Mouse (Mus musculus) embryonic stem cell, embryonic (primary cell): ENCODE data around the gene Fbp1.
"Not testable (repeated sequence)": the region's sequence is repeated elsewhere in the genome, so short reads cannot be mapped to it uniquely, and the experiment has no call there.

Experiments used
- CTCF ChIA-PET, 4 experiments: fragments of 300-600 bp in 2 of 4; fragments of 350-600 bp in 2 of 4; sonication (Branson Sonifier 250); formaldehyde crosslinking; loops; one replicate each; lab custom pipeline; 2022; ENCODE audit warnings: inconsistent platforms in 2 of 4; lab: Charles Lee
- POLR2A ChIA-PET, 4 experiments: fragments of 300-600 bp in 2 of 4; fragments of 350-600 bp in 2 of 4; sonication (Branson Sonifier 250); formaldehyde crosslinking; loops; one replicate each; lab custom pipeline; 2022; ENCODE audit warnings: antibody characterized with exemption in 4 of 4, inconsistent platforms in 1 of 4; lab: Charles Lee

Fbp1 gene

DNA sequence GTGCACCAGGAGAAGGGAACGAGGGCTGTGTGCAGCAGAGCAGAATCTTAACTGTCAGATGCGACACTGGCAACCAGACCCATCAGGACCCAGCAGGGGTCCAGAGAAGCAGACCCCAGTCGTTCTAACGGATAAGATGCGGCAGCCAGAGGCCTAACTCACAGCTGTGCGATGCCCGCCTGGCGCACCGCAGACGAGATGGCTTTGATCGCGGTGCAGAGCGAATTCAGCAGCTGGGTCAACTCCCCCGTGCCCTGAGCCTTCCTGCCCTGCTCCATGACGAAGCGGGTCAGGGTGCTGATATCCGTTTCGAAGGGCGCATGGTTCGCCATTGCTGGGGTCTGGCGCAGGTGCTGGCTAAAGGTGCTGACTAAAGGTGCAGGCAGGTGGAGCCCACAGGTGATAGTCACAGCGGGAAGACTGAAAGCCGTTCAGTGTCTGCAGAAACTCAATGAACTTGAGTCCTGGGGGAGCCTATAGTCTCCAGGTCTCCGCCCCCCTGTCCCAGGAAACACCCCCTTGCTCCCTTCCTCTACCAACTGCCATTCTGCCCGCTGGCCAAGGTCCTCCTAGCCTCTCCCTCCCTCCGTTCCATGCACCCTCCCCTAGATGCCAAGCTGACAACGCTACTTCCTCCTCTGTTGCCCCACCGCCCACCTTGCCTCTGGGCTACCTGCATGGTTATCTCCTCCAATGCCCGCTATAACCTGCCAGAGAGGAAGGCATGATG is at the start of gene Fbp1:
Gene Fbp1 (minus strand): TSS at position 571 of the 730 bp plus-strand sequence.
- ChIA-PET POLR2A (interaction anchor here in 1 of 4 experiments (0.9 to 1.7 kb wide), 2 partner anchors 7 to 22 kb away, joined by 3 to 7 read pairs; no protein-coding TSS in a partner anchor), CTCF (no interaction called here)

DNA sequence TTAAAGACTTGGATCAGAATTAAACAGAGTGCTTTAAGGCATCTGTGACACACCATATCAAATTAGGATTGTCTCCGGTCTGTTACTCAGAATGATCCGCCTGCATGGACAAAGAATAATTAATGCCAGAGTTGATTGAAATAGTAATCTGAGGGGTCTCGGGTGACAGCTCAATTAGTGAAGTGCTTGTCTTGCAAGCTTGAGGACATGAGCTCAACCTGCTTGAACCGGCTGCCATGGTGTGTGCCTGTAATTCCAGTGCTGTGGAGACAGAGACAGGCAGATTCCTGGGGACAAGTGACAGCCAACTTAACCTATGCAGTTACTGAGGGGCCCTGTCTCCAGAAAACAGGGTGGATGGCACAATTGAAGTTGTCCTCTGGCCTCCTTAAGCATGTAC is 44.4 kb upstream of the Fbp1 start:
- POLR2A ChIA-PET: no interaction called here
- CTCF ChIA-PET: interaction anchor here in 1 of 4 experiments (1.2 kb wide), 1 partner anchor 13 kb away, joined by 3 read pairs; no protein-coding TSS in a partner anchor

DNA sequence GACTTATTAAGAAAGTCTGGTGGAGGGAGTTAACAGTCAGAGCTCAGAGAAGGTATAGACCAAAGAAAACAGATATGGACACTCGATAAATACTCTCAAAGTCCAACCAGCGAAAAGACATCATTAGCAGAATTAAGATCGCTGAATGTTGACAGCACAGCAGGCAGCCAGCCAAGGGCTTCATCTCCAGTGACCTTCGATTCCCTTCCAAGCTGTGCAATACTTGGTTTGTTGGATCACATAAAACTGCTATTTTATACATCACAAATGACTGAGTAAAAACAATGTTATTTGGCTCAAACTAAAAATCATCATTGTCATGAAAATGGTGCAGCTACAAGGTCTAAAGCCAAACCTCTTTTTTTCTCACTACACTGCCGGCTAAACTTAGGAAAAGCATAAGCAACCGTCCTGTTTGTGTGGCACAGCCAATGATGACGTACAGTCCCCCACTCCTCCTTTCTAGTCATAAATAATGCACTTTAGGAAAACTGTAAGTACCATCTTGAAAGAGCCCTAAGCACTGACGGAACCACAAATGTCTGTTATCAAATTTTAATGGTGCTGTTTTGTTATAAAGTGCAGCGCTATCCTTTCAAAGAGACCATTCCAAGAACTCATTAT is 41.8 kb upstream of the Fbp1 start:
- ChIA-PET CTCF (no interaction called here), POLR2A (no interaction called here)

GRCm38 (mm10) chr13:62929144-62929543 is 41.1 kb upstream of the Fbp1 start:
- POLR2A ChIA-PET, CTCF ChIA-PET: not testable (repeated sequence)

GRCm38 (mm10) chr13:62927470-62927869 is 39.4 kb upstream of the Fbp1 start:
- CTCF ChIA-PET: interaction anchor here in 2 of 4 experiments (0.6 to 3.0 kb wide), 4 partner anchors 403 to 409 kb away, joined by 3 to 18 read pairs (median 6); no protein-coding TSS in a partner anchor
- POLR2A ChIA-PET: no interaction called here

- POLR2A ChIA-PET: interaction anchor here in 2 of 4 experiments (0.7 kb wide), 4 partner anchors 262 to 1154 kb away, joined by 3 to 6 read pairs (median 4); no protein-coding TSS in a partner anchor
- CTCF ChIA-PET: interaction anchor here (0.6 to 3.1 kb wide), 18 partner anchors 21 to 1173 kb away, joined by 3 to 25 read pairs (median 6); no protein-coding TSS in a partner anchor
Observed at GRCm38 (mm10) chr13:62926479-62926878, 38.4 kb upstream of the Fbp1 start.

DNA sequence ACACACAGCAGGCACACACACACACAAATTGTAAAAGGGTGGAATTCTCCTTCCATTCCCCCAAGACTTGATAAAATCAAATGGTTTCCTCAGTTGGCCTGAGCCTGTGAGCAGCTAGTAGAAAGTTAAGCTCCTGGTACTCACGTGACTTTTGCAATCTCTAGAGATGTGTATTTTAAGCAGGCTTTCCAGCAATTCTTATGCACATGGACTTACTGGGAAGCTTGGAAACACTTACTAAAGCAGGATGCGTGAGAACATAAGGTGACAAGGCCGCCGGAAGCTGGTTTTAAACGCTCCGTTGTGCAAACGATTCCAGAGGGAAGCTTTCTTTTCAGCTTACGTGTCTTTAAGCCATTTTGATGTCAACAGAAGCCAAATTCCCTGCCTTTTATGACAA is 35.1 kb upstream of the Fbp1 start:
- POLR2A ChIA-PET: interaction anchor here in 1 of 4 experiments (0.7 kb wide), 1 partner anchor 37 kb away, joined by 3 read pairs; no protein-coding TSS in a partner anchor
- CTCF ChIA-PET: interaction anchor here in 1 of 4 experiments (0.9 to 1.1 kb wide), 2 partner anchors 408 to 412 kb away, joined by 3 to 5 read pairs; no protein-coding TSS in a partner anchor

DNA sequence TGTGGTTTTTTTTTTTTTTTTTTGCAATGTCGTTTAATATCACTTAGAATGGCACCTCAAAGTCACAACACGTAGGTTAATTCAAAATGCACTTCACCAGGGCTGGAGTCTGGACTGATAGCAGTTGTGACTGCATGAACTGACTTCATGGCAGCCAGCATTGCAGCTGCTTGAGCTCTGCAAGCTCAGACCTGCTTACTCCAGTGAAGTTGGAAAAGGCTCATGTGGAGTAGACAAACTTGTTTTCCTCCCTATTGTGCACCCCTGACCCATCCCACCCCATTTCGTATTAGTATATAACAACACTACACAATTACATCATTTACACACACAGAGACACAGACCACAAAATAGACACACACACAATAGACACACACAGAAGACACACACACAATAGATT is 34.6 kb upstream of the Fbp1 start:
- ChIA-PET POLR2A (no interaction called here), CTCF (interaction anchor here in 1 of 4 experiments (0.9 to 1.1 kb wide), 2 partner anchors 409 to 413 kb away, joined by 3 to 5 read pairs; no protein-coding TSS in a partner anchor)

GRCm38 (mm10) chr13:62919647-62920341 is 31.7 kb upstream of the Fbp1 start:
- POLR2A ChIA-PET: interaction anchor here in 2 of 4 experiments (0.6 to 1.1 kb wide), 3 partner anchors 168 to 511 kb away, joined by 3 read pairs; no protein-coding TSS in a partner anchor
- CTCF ChIA-PET: interaction anchor here (0.5 to 1.9 kb wide), 47 partner anchors 9 to 1035 kb away, joined by 3 to 14 read pairs (median 3); partner anchors contain the start of gene 2010111I01Rik (in 2 of the 4)

DNA sequence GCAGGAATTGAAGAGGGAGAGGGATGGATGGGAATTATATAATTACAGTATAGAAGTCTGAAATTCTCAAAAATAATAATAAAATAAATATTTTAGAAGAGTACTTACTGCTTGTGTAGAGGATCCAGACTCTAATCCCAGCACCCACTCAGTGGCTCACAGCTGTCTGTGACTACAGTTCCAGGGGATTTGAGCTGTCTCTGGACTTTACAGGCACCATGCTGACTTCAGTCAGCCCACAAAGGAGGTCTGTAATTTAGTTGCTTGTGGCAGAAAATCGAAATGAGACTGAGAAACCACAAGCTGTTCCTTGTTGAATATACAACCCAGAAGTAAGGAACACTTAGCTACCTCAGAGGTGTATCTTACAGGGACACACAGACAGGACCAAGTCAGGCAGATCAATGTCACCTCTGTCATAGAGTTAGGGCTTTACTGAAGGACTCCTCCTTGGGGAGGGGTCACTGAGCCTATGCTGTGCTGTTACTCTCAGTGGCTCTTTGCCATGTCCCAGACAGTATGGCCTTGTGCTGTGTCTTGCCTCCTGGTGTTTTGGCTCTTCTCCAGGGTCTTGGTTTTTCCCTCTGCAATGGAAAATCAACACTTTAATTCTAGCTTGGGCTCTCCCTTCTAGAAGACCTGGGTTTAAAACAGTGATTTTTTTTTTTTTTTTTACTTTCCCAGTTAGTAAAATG is 29.5 kb upstream of the Fbp1 start:
- ChIA-PET POLR2A (no interaction called here), CTCF (interaction anchor here in 2 of 4 experiments (0.6 to 1.6 kb wide), 2 partner anchors 25 to 438 kb away, joined by 4 to 5 read pairs; no protein-coding TSS in a partner anchor)

DNA sequence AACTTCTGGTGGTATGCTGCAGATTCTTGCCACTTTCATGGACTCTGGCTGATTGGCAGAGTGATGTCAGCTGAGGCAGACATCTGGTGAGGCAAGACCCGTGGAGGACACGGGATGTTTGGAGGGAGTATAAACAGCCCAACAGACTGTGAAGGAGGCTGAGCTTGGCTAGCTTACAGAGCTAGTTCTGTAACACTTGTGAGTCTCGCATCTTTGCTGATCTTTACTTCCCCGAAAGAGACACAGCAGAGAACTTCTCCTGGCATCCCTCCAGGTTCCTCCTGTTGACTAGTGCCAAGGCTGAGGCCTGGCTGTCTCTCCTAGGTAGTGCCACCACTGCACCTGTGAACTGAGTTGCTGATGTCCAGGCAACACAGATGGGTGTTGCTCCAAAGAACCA is 28.6 kb upstream of the Fbp1 start:
- POLR2A ChIA-PET: no interaction called here
- CTCF ChIA-PET: interaction anchor here in 1 of 4 experiments (1.6 kb wide), 1 partner anchor 439 kb away, joined by 4 read pairs; no protein-coding TSS in a partner anchor

GRCm38 (mm10) chr13:62911575-62911974 is 23.5 kb upstream of the Fbp1 start:
- POLR2A ChIA-PET: no interaction called here
- CTCF ChIA-PET: no interaction called here

- CTCF ChIA-PET: interaction anchor here in 2 of 4 experiments (1.5 to 2.7 kb wide), 2 partner anchors 10 kb away, joined by 7 to 8 read pairs; no protein-coding TSS in a partner anchor
- POLR2A ChIA-PET: no interaction called here
Observed at GRCm38 (mm10) chr13:62910206-62910605, 22.1 kb upstream of the Fbp1 start.

DNA sequence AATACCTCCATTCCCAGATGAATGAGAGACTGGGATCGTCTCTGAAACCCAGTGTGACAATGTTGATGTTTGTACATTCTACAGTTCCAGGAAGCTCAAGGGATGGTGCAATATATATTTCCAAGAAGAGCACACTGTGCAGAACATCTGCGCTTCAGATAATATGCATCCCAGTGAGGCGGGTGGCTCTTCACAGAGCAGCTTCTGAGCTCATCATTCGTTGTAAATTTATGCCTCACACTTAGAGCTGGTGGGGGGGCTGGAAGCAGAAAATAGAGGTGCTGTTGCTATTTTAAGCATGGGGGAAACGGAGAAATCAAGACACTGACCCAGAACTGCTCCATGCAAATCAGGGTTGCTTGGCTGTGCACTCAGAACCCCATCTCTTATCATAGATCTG is 21.7 kb upstream of the Fbp1 start:
- ChIA-PET POLR2A (no interaction called here), CTCF (interaction anchor here in 2 of 4 experiments (1.5 to 2.7 kb wide), 2 partner anchors 10 kb away, joined by 7 to 8 read pairs; no protein-coding TSS in a partner anchor)

GRCm38 (mm10) chr13:62908163-62908559 is 20.1 kb upstream of the Fbp1 start:
- ChIA-PET CTCF (interaction anchor here in 2 of 4 experiments (0.6 to 2.7 kb wide), 2 partner anchors 12 to 119 kb away, joined by 4 to 8 read pairs; no protein-coding TSS in a partner anchor), POLR2A (interaction anchor here in 1 of 4 experiments (1.0 to 1.3 kb wide), 2 partner anchors 31 to 52 kb away, joined by 3 to 4 read pairs; no protein-coding TSS in a partner anchor)

DNA sequence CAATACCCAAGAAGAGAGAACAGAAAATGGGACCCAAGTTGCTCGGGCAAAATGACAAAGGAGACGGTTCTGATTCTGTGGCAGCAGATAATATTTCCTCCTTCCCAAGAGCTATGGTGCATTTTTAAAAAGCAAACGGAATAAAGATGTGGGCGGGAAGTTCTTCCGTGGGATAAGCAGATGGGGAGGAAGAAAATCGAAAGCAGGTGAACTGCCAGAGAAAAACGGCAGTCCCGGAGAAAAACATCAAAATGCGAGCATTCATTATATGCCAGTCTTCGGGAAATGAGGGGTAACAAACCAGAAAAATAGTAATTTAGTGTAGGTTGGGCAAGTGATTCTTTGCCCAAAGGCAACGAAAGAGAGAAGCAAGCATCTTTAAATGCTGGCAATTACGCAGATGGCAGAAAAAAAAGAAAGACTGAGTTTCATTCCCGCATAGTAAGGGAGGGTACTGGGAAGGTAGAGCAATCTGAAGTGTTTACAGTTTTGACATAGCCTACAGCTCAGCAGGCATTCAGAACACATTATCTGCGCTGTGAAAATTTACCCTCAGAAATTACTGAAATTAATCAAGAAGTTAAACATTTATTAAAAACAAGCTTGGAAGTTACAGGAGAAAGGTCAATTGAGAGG is 19.6 kb upstream of the Fbp1 start:
- POLR2A ChIA-PET: interaction anchor here in 1 of 4 experiments (1.3 kb wide), 1 partner anchor 30 kb away, joined by 4 read pairs; no protein-coding TSS in a partner anchor
- CTCF ChIA-PET: interaction anchor here in 1 of 4 experiments (0.6 kb wide), 1 partner anchor 119 kb away, joined by 4 read pairs; no protein-coding TSS in a partner anchor

DNA sequence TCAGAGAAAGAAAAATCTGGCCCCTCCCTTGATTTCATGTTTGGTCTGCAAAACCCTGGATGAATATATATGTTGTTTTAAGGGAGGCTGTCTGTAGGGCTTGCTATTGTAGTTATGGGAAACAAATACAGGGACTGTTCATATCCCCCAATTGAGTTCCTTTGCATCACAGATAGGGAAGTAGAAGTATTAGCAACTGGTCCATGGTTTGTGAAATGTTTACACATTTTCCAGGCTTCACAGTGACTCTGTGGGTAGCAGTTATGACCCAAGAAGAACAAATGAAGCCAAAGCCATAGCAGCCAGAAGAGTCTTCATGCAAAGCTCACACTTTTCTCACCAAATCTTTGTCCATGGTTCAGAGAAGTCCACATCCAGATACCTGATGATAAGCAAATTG is 13.1 kb upstream of the Fbp1 start:
- ChIA-PET CTCF (no interaction called here), POLR2A (no interaction called here)
